Mouse (Mus musculus) adrenal gland, adult 8-10 months (tissue): ENCODE results near the gene Ccnl2. TPM values are rescaled to one million over a fixed set of nuclear protein-coding genes. Genes with fewer than 3 reads are reported as not detected.

Source experiments
- DNase-seq: peaks from one replicate; pipeline ENCODE4 v3.0.0; 2022
- total RNA-seq, 4 experiments: library from RNA; stranded (reverse); gene quantifications; 2 replicates each; pipeline ENCODE4 v1.2.4; 2022

Gene Ccnl2
- total RNA-seq, 4 experiments from 2014 or later, result 88.5 to 164 (median 122) TPM

- DNase-seq, result no peak
Measured at GRCm38 (mm10) chr4:155840076-155841002, 28.1 kb downstream of the Ccnl2 start.

GRCm38 (mm10) chr4:155841003-155841454 is 28.7 kb downstream of the Ccnl2 start:
- peak; percentile 55 for DNase-seq

GRCm38 (mm10) chr4:155841651-155842270 is 29.5 kb downstream of the Ccnl2 start:
- no peak for DNase-seq

- no peak for DNase-seq
Measured at GRCm38 (mm10) chr4:155843231-155843630, 30.9 kb downstream of the Ccnl2 start.

- peak; percentile 88 for DNase-seq
Measured at GRCm38 (mm10) chr4:155846871-155847578, 34.7 kb downstream of the Ccnl2 start, which contains the start of gene Dvl1. Gene Dvl1, plus strand, starts transcription at chr4:155847402.

GRCm38 (mm10) chr4:155847591-155848352 is 35.5 kb downstream of the Ccnl2 start:
- no peak for DNase-seq

- DNase-seq, result no peak
Measured at GRCm38 (mm10) chr4:155848434-155849095, 36.3 kb downstream of the Ccnl2 start.

GRCm38 (mm10) chr4:155849391-155849790 is 37.1 kb downstream of the Ccnl2 start:
- DNase-seq, result no peak

- no peak for DNase-seq
Measured at GRCm38 (mm10) chr4:155849792-155850451, 37.6 kb downstream of the Ccnl2 start.

- DNase-seq, result peak; percentile 68
Measured at GRCm38 (mm10) chr4:155851368-155851767, 39.1 kb downstream of the Ccnl2 start.

- no peak for DNase-seq
Measured at GRCm38 (mm10) chr4:155851951-155852411, 39.7 kb downstream of the Ccnl2 start.

GRCm38 (mm10) chr4:155853421-155853820 is 41.1 kb downstream of the Ccnl2 start:
- no peak for DNase-seq

GRCm38 (mm10) chr4:155854991-155855390 is 42.7 kb downstream of the Ccnl2 start:
- DNase-seq, result no peak

GRCm38 (mm10) chr4:155856071-155856470 is 43.8 kb downstream of the Ccnl2 start:
- no peak for DNase-seq

GRCm38 (mm10) chr4:155856881-155857280 is 44.6 kb downstream of the Ccnl2 start:
- DNase-seq, result peak; percentile 0

- DNase-seq, result peak; percentile 31
Measured at GRCm38 (mm10) chr4:155859318-155859717, 47.0 kb downstream of the Ccnl2 start.

GRCm38 (mm10) chr4:155861787-155862186 is 49.5 kb downstream of the Ccnl2 start:
- DNase-seq, result peak; percentile 6

GRCm38 (mm10) chr4:155863001-155863400 is 50.7 kb downstream of the Ccnl2 start, which contains the start of gene Tas1r3:
Gene Tas1r3, minus strand, starts transcription at chr4:155863362.
- DNase-seq, result peak; percentile 4

- no peak for DNase-seq
Measured at GRCm38 (mm10) chr4:155868614-155869298, 56.5 kb downstream of the Ccnl2 start.
